Mouse (Mus musculus): Measurements from ENCODE around the gene Phf21a.

DNA sequence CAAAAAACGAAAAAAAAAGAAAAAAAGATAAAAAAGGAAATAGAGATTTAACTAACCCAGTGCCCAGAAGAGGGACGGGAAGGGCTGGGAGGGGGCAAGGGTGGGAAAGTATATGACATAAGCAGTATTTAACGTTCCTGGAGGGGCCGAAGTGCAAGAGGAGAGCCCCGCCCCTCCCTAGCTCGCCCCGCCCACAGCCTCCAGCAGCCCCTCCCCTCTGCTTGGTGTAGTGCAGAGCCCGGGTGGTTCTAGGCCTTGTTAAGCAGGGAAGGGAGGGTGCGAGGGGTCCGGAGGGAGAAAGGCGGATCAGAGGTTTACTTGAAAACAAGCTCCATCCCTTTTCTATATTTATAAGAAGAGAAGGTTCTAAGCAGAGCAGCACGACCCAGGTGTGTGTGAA, 268.0 kb downstream of the Phf21a start:
- TF ChIP-seq CTCF (IDR thresholded peaks at IDR 0.05; ENCODE audit: insufficient read depth, low read depth, low read length) = no peak
- no peak for TF ChIP-seq POLR2A (IDR thresholded peaks at IDR 0.05; ENCODE audit: insufficient read depth, low read depth, low read length)
